Mouse (Mus musculus) kidney, postnatal 0 days (tissue): ENCODE measurements around the gene Hpcal1. TPM values are rescaled to one million over a fixed set of nuclear protein-coding genes. Genes with fewer than 3 reads are reported as not detected.
"Not testable (repeated sequence)": the region's sequence is repeated elsewhere in the genome, so short reads cannot be mapped to it uniquely, and the experiment has no call there.

Experiments
- ATAC-seq: fragments of 200-750 bp; cut with Nextera tagmentation; replicated peaks from 2 replicates; pipeline ENCODE4 v1.8.0; 2017; ENCODE audit warnings: low read depth, moderate number of reproducible peaks, moderate TSS enrichment, moderate library complexity; ENCODE audit not compliant: low FRiP score
- DNase-seq: peaks from one replicate; pipeline ENCODE4 v3.0.0-alpha.2; 2016; ENCODE audit warnings: low spot score
- H3K27ac ChIP-seq: fragments of 300-500 bp; sonication (generic); 2 replicates; pipeline ENCODE4 v1.5.1; 2014; ENCODE audit warnings: mild to moderate bottlenecking
- H3K27me3 ChIP-seq: fragments of 300-500 bp; sonication (generic); 2 replicates; pipeline ENCODE4 v1.6.1; 2014; ENCODE audit warnings: low read length, mixed read lengths; ENCODE audit not compliant: insufficient read depth
- H3K36me3 ChIP-seq: fragments of 300-500 bp; sonication (generic); 2 replicates; pipeline ENCODE4 v1.6.1; 2014; ENCODE audit warnings: low read length, mixed read lengths; ENCODE audit not compliant: insufficient read depth
- H3K4me1 ChIP-seq: fragments of 300-500 bp; sonication (generic); replicated peaks from 2 replicates; pipeline ENCODE4 v1.6.1; 2014; ENCODE audit warnings: antibody characterized with exemption, low read length, mixed read lengths; ENCODE audit not compliant: insufficient read depth
- H3K4me2 ChIP-seq: fragments of 300-500 bp; sonication (generic); 2 replicates; pipeline ENCODE4 v1.6.1; 2014; ENCODE audit warnings: mild to moderate bottlenecking, low read length, moderate library complexity, mixed read lengths
- H3K4me3 ChIP-seq: fragments of 300-500 bp; sonication (generic); replicated peaks from 2 replicates; pipeline ENCODE4 v1.5.1; 2014; ENCODE audit warnings: low read depth, low read length
- H3K9ac ChIP-seq: fragments of 300-500 bp; sonication (generic); 2 replicates; pipeline ENCODE4 v1.6.1; 2014; ENCODE audit warnings: low read depth, low read length
- H3K9me3 ChIP-seq: fragments of 300-500 bp; sonication (generic); replicated peaks from 2 replicates; pipeline ENCODE4 v1.6.1; 2016; ENCODE audit warnings: low read length, inconsistent platforms, mixed read lengths
- CTCF ChIP-seq: IDR thresholded peaks from 2 replicates; pipeline ENCODE4 v1.5.1; 2016; ENCODE audit warnings: antibody characterized with exemption, low read depth, mild to moderate bottlenecking, moderate library complexity
- WGBS: fragments of 180-500 bp; shearing (Covaris S2); extraction: QIAGEN DNeasy Blood & Tissue Kit; methylation state at CpG from one replicate; pipeline ENCODE4 v1.1.7; 2014; 5-methylcytosine and 5-hydroxymethylcytosine counted together
- polyA plus RNA-seq: library from polyadenylated mRNA; unstranded; fragments of >200 nt; fragmentation: Nextera tagmentation; extraction: Ambion mirVana; gene quantifications from 2 replicates; pipeline ENCODE4 v1.2.1, GENCODE M21; 2015

The Hpcal1 gene
- polyA plus RNA-seq, 1 experiment from 2014 or later, result 70.6 TPM

GRCm38 (mm10) chr12:17808542-17808941 lies 117.9 kb downstream of the Hpcal1 start:
- DNase-seq (peak; percentile 89), ATAC-seq (no peak)
- Histone ChIP-seq H3K9ac (no peak overlapping the region), H3K27me3 (no peaks in the 10 kb centered on the region), H3K4me1 (no peaks in the 10 kb centered on the region), H3K4me3 (no peak overlapping the region), H3K9me3 (no peaks in the 10 kb centered on the region), H3K27ac (no peak overlapping the region), H3K4me2 (no peak overlapping the region), H3K36me3 (no peaks in the 10 kb centered on the region)
- peak; percentile 92 for TF ChIP-seq CTCF
- 32% methylated on average over 2 of the region's 2 CpGs for WGBS

- not testable (repeated sequence) for DNase-seq, H3K4me3 ChIP-seq, H3K36me3 ChIP-seq, H3K9me3 ChIP-seq, H3K4me2 ChIP-seq, ATAC-seq, H3K4me1 ChIP-seq, H3K9ac ChIP-seq, H3K27me3 ChIP-seq, H3K27ac ChIP-seq
- 82% methylated on average over 1 of the region's 1 CpGs for WGBS
Observed at GRCm38 (mm10) chr12:17835279-17835678, 144.6 kb downstream of the Hpcal1 start.

Other genes starting within 250 kb of the Hpcal1 start
- 149 and 153 TPM in 2 replicates for gene Odc1, start 146.1 kb upstream of the Hpcal1 start, polyA plus RNA-seq